Mouse (Mus musculus): Measurements from ENCODE around the gene Ptgis. TPM values are rescaled to one million over a fixed set of nuclear protein-coding genes. Genes with fewer than 3 reads are reported as not detected.

Gene Ptgis
- total and polyA plus RNA-seq, 3 experiments, result not detected

GRCm38 (mm10) chr2:167177231-167177641 is 63.2 kb downstream of the Ptgis start:
- Histone ChIP-seq H3K27me3 (ENCODE audit: insufficient read depth, low read length) (no peaks in the 10 kb centered on the region), H3K4me1 (ENCODE audit: insufficient read depth, low read depth, low read length) (no peaks in the 10 kb centered on the region), H3K36me3 (replicated peaks) (no peaks in the 10 kb centered on the region), H3K4me3 (ENCODE audit: low read depth, low read length) (no peak overlapping the region), H3K9me3 (replicated peaks) (no peaks in the 10 kb centered on the region)
- DNase-seq (ENCODE audit: low spot score) (no peak), ATAC-seq (ENCODE audit: extremely low read depth, insufficient number of reproducible peaks, low FRiP score, poor library complexity, severe bottlenecking) (no peak)
- TF ChIP-seq CTCF (IDR thresholded peaks at IDR 0.05; ENCODE audit: low read depth, low read length) (no peak), POLR2AphosphoS5 (IDR thresholded peaks at IDR 0.05; ENCODE audit: insufficient replicate concordance, low read depth, low read length) (no peak), GATA1 (IDR thresholded peaks at IDR 0.05; ENCODE audit: borderline replicate concordance, low read length) (no peak)

GRCm38 (mm10) chr2:167175284-167175683 is 65.1 kb downstream of the Ptgis start:
- ATAC-seq (ENCODE audit: extremely low read depth, insufficient number of reproducible peaks, low FRiP score, poor library complexity, severe bottlenecking), result no peak
- H3K4me3 ChIP-seq (ENCODE audit: low read depth, low read length), result no peak overlapping the region

GRCm38 (mm10) chr2:167173051-167173875 is 67.1 kb downstream of the Ptgis start:
- Histone ChIP-seq H3K36me3 (replicated peaks) (no peaks in the 10 kb centered on the region), H3K27me3 (ENCODE audit: insufficient read depth, low read length) (no peaks in the 10 kb centered on the region; the same call in 1 of the 2 replicates), H3K4me1 (ENCODE audit: insufficient read depth, low read depth, low read length) (no peaks in the 10 kb centered on the region), H3K9me3 (replicated peaks) (no peaks in the 10 kb centered on the region), H3K4me3 (ENCODE audit: low read depth, low read length) (no peak overlapping the region)
- ATAC-seq (ENCODE audit: extremely low read depth, insufficient number of reproducible peaks, low FRiP score, poor library complexity, severe bottlenecking), result no peak
- TF ChIP-seq TAL1 (conservative IDR thresholded peaks at IDR 0.05; ENCODE audit: low read depth, low read length), result no peak
- TF ChIP-seq POLR2AphosphoS5 (IDR thresholded peaks at IDR 0.05; ENCODE audit: insufficient replicate concordance, low read depth, low read length), result no peak
- no peak for TF ChIP-seq GATA1 (IDR thresholded peaks at IDR 0.05; ENCODE audit: borderline replicate concordance, low read length)
- no peak for TF ChIP-seq GATA2 (IDR thresholded peaks at IDR 0.05; ENCODE audit: borderline replicate concordance, low read depth, low read length)
- TF ChIP-seq CTCF (IDR thresholded peaks at IDR 0.05; ENCODE audit: low read depth, low read length), result no peak
- DNase-seq (ENCODE audit: low spot score), result no peak

More at GRCm38 (mm10) chr2:167175284-167175683, 65.1 kb downstream of the Ptgis start:
- Histone ChIP-seq H3K36me3 (replicated peaks) (no peaks in the 10 kb centered on the region), H3K27me3 (ENCODE audit: insufficient read depth, low read length) (no peaks in the 10 kb centered on the region), H3K9me3 (replicated peaks) (no peaks in the 10 kb centered on the region), H3K4me1 (ENCODE audit: insufficient read depth, low read depth, low read length) (no peaks in the 10 kb centered on the region)
- no peak for DNase-seq (ENCODE audit: low spot score)
- TF ChIP-seq GATA1 (IDR thresholded peaks at IDR 0.05; ENCODE audit: borderline replicate concordance, low read length) (no peak), CTCF (IDR thresholded peaks at IDR 0.05; ENCODE audit: low read depth, low read length) (no peak), TAL1 (conservative IDR thresholded peaks at IDR 0.05; ENCODE audit: low read depth, low read length) (no peak), POLR2AphosphoS5 (IDR thresholded peaks at IDR 0.05; ENCODE audit: insufficient replicate concordance, low read depth, low read length) (no peak), GATA2 (IDR thresholded peaks at IDR 0.05; ENCODE audit: borderline replicate concordance, low read depth, low read length) (no peak)

GRCm38 (mm10) chr2:167167515-167168212 is 72.7 kb downstream of the Ptgis start:
- no peaks in the 10 kb centered on the region; the same call in 1 of the 2 replicates for H3K27me3 ChIP-seq (ENCODE audit: insufficient read depth, low read length)
- H3K4me3 ChIP-seq (ENCODE audit: low read depth, low read length), result no peak overlapping the region
- DNase-seq (ENCODE audit: low spot score) (no peak), ATAC-seq (ENCODE audit: extremely low read depth, insufficient number of reproducible peaks, low FRiP score, poor library complexity, severe bottlenecking) (no peak)
- TF ChIP-seq CTCF (IDR thresholded peaks at IDR 0.05; ENCODE audit: low read depth, low read length), result no peak
- no peak for TF ChIP-seq GATA2 (IDR thresholded peaks at IDR 0.05; ENCODE audit: borderline replicate concordance, low read depth, low read length)
- TF ChIP-seq GATA1 (IDR thresholded peaks at IDR 0.05; ENCODE audit: borderline replicate concordance, low read length), result no peak
- no peak for TF ChIP-seq POLR2AphosphoS5 (IDR thresholded peaks at IDR 0.05; ENCODE audit: insufficient replicate concordance, low read depth, low read length)
- no peak for TF ChIP-seq TAL1 (conservative IDR thresholded peaks at IDR 0.05; ENCODE audit: low read depth, low read length)
- no peaks in the 10 kb centered on the region for H3K9me3 ChIP-seq (replicated peaks)
- H3K4me1 ChIP-seq (ENCODE audit: insufficient read depth, low read depth, low read length), result no peaks in the 10 kb centered on the region
- no peaks in the 10 kb centered on the region for H3K36me3 ChIP-seq (replicated peaks)

GRCm38 (mm10) chr2:167163600-167163999 is 76.8 kb downstream of the Ptgis start:
- no peaks in the 10 kb centered on the region; the same call in 1 of the 2 replicates for H3K27me3 ChIP-seq (ENCODE audit: insufficient read depth, low read length)
- TF ChIP-seq GATA1 (IDR thresholded peaks at IDR 0.05; ENCODE audit: borderline replicate concordance, low read length), result no peak
- no peaks in the 10 kb centered on the region for H3K36me3 ChIP-seq (replicated peaks)
- DNase-seq (ENCODE audit: low spot score) (no peak), ATAC-seq (ENCODE audit: extremely low read depth, insufficient number of reproducible peaks, low FRiP score, poor library complexity, severe bottlenecking) (no peak)
- H3K4me3 ChIP-seq (ENCODE audit: low read depth, low read length), result no peak overlapping the region
- no peaks in the 10 kb centered on the region for H3K4me1 ChIP-seq (ENCODE audit: insufficient read depth, low read depth, low read length)
- no peaks in the 10 kb centered on the region for H3K9me3 ChIP-seq (replicated peaks)

GRCm38 (mm10) chr2:167163134-167163533 is 77.3 kb downstream of the Ptgis start:
- ATAC-seq (ENCODE audit: extremely low read depth, insufficient number of reproducible peaks, low FRiP score, poor library complexity, severe bottlenecking) (no peak), DNase-seq (ENCODE audit: low spot score) (no peak)
- Histone ChIP-seq H3K27me3 (ENCODE audit: insufficient read depth, low read length) (no peaks in the 10 kb centered on the region), H3K4me3 (ENCODE audit: low read depth, low read length) (no peak overlapping the region), H3K4me1 (ENCODE audit: insufficient read depth, low read depth, low read length) (no peaks in the 10 kb centered on the region), H3K36me3 (replicated peaks) (no peaks in the 10 kb centered on the region), H3K9me3 (replicated peaks) (no peaks in the 10 kb centered on the region)
- TF ChIP-seq GATA2 (IDR thresholded peaks at IDR 0.05; ENCODE audit: borderline replicate concordance, low read depth, low read length), result no peak
- no peak for TF ChIP-seq POLR2AphosphoS5 (IDR thresholded peaks at IDR 0.05; ENCODE audit: insufficient replicate concordance, low read depth, low read length)
- no peak for TF ChIP-seq GATA1 (IDR thresholded peaks at IDR 0.05; ENCODE audit: borderline replicate concordance, low read length)
- no peak for TF ChIP-seq TAL1 (conservative IDR thresholded peaks at IDR 0.05; ENCODE audit: low read depth, low read length)
- TF ChIP-seq CTCF (IDR thresholded peaks at IDR 0.05; ENCODE audit: low read depth, low read length), result no peak

Data from G1E (cell line).